ENCODE assay signal across 9 mouse cellular contexts in the genomic region with DNA sequence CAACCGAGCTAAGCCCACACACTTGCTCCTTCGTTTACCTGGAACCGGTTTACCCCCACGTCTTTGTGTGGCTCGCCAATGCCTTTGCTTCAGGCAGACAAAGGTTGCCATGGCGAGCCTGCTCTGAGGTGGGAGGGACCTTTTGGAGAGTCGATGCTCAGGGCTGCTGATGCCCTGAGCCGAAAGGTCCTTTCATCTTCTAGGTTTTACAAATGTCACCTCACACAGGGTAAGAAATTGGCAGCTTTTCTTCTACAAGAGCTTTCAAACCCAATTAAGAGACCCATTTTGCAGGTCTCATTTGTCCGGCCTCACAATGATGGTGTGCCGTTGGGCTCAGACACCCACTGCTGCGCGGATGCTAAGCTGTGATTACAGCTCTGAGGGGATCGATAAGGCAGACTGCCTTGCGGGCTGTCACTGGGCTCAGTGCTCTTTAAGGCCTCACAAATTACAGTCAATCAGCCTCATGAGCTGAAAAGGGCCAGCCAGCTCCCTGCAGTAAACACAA. TPM values are rescaled to one million over a fixed set of nuclear protein-coding genes. Genes with fewer than 3 reads are reported as not detected.
A peak's percentile ranks its signal among the peaks of the same experiment; 100 is the strongest.
DNase-seq lines count a peak whose midpoint lies in the region; ATAC-seq and TF ChIP-seq lines count a peak whose summit lies in the region.
"Had no signal": no experiment of that assay in that cellular context is flagged by ENCODE, and none has a peak within 500 bp of the region (broad histone marks: within the 10 kb centered on the region; RNA-seq: fewer than 3 reads in every experiment).

No protein-coding gene starts in this region.

- 20% methylated on average over 14 of the region's 14 CpGs for WGBS in intestine, embryonic 14.5 days
- WGBS in intestine, postnatal 0 days, result 48% methylated on average over 14 of the region's 14 CpGs
- WGBS in hindbrain, embryonic 13.5 days, result 3% methylated on average over 14 of the region's 14 CpGs
- 6% methylated on average over 14 of the region's 14 CpGs for WGBS in midbrain, embryonic 16.5 days

- no peak overlapping the region for H3K4me3 ChIP-seq in intestine, embryonic 14.5 days (ENCODE audit: low read depth, low read length)
- no peak overlapping the region for H3K4me3 ChIP-seq in intestine, postnatal 0 days (ENCODE audit: low read depth, low read length)
- H3K4me3 ChIP-seq in hindbrain, embryonic 13.5 days, result peak overlapping the region; percentile 29
- H3K4me3 ChIP-seq in midbrain, embryonic 16.5 days (ENCODE audit: low read depth, low read length), result 0 out of 2 replicates have a peak overlapping the region, but pooled peaks have one; percentile 4

- no peak overlapping the region for H3K4me2 ChIP-seq in intestine, embryonic 14.5 days (ENCODE audit: low read length)
- H3K4me2 ChIP-seq in intestine, postnatal 0 days (replicated peaks; ENCODE audit: low read depth), result no peak overlapping the region
- peak overlapping the region; percentile 50 for H3K4me2 ChIP-seq in hindbrain, embryonic 13.5 days
- H3K4me2 ChIP-seq in midbrain, embryonic 16.5 days (ENCODE audit: low read length), result peak overlapping the region; percentile 52

- no peaks in the 10 kb centered on the region; the same call in 1 of the 2 replicates for H3K36me3 ChIP-seq in intestine, embryonic 14.5 days (ENCODE audit: control insufficient read depth, insufficient read depth, low read length)
- H3K36me3 ChIP-seq in intestine, postnatal 0 days (ENCODE audit: control insufficient read depth, insufficient read depth), result no peaks in the 10 kb centered on the region; the same call in 1 of the 2 replicates
- H3K36me3 ChIP-seq in hindbrain, embryonic 13.5 days, result no peaks in the 10 kb centered on the region
- no peaks in the 10 kb centered on the region for H3K36me3 ChIP-seq in midbrain, embryonic 16.5 days (ENCODE audit: control insufficient read depth, insufficient read depth, low read length)

- H3K27me3 ChIP-seq in intestine, embryonic 14.5 days (replicated peaks; ENCODE audit: control insufficient read depth, insufficient read depth, low read length), result no peaks in the 10 kb centered on the region
- H3K27me3 ChIP-seq in intestine, postnatal 0 days (replicated peaks; ENCODE audit: control insufficient read depth, insufficient read depth, low read length), result no peaks in the 10 kb centered on the region
- peaks cover 2% of the 10 kb centered on the region; the same call in 1 of the 2 replicates for H3K27me3 ChIP-seq in hindbrain, embryonic 13.5 days
- H3K27me3 ChIP-seq in midbrain, embryonic 16.5 days (ENCODE audit: control insufficient read depth, insufficient read depth, low read depth, low read length), result no peaks in the 10 kb centered on the region
- H3K27me3 ChIP-seq: Patski had no signal

- H3K9me3 ChIP-seq in intestine, embryonic 14.5 days (ENCODE audit: control insufficient read depth, low read length), result no peaks in the 10 kb centered on the region
- no peaks in the 10 kb centered on the region for H3K9me3 ChIP-seq in intestine, postnatal 0 days (ENCODE audit: control insufficient read depth)
- no peaks in the 10 kb centered on the region for H3K9me3 ChIP-seq in hindbrain, embryonic 13.5 days
- H3K9me3 ChIP-seq in midbrain, embryonic 16.5 days (replicated peaks; ENCODE audit: control insufficient read depth, low read length, poor library complexity, severe bottlenecking), result no peaks in the 10 kb centered on the region

- no peak for ATAC-seq in intestine, embryonic 14.5 days (replicated peaks; ENCODE audit: low FRiP score, low TSS enrichment, low read depth)
- ATAC-seq in intestine, postnatal 0 days, result no peak
- ATAC-seq in activated CD4-positive, CD25-positive, alpha-beta regulatory T cell, adult 4 months, result peak; percentile 66
- peak; percentile 91 for ATAC-seq in hindbrain, embryonic 13.5 days (ENCODE audit: low FRiP score)
- peak; percentile 94 for ATAC-seq in midbrain, embryonic 16.5 days
- ATAC-seq: Patski had no signal

- peak overlapping the region; percentile 58 for H3K27ac ChIP-seq in intestine, embryonic 14.5 days (ENCODE audit: low read depth)
- no peak overlapping the region for H3K27ac ChIP-seq in intestine, postnatal 0 days (ENCODE audit: low read depth, low read length)
- peak overlapping the region; percentile 88 for H3K27ac ChIP-seq in hindbrain, embryonic 13.5 days
- H3K27ac ChIP-seq in midbrain, embryonic 16.5 days (ENCODE audit: low read length), result peak overlapping the region; percentile 78

- no peak overlapping the region for H3K9ac ChIP-seq in intestine, embryonic 14.5 days (ENCODE audit: low read length)
- H3K9ac ChIP-seq in intestine, postnatal 0 days (ENCODE audit: low read depth, low read length), result no peak overlapping the region
- peak overlapping the region; percentile 59 for H3K9ac ChIP-seq in hindbrain, embryonic 13.5 days
- peak overlapping the region; percentile 30; the same call in 1 of the 2 replicates for H3K9ac ChIP-seq in midbrain, embryonic 16.5 days (ENCODE audit: low read depth, low read length)

- peaks cover 45% of the 10 kb centered on the region for H3K4me1 ChIP-seq in intestine, embryonic 14.5 days (replicated peaks; ENCODE audit: control insufficient read depth, insufficient read depth, low read length)
- H3K4me1 ChIP-seq in intestine, postnatal 0 days (replicated peaks; ENCODE audit: control insufficient read depth, insufficient read depth, low read length), result peaks cover 2% of the 10 kb centered on the region; the same call in 1 of the 2 replicates
- peaks cover 12% of the 10 kb centered on the region for H3K4me1 ChIP-seq in hindbrain, embryonic 13.5 days (replicated peaks)
- H3K4me1 ChIP-seq in midbrain, embryonic 16.5 days (ENCODE audit: control insufficient read depth, insufficient read depth, low read length), result peaks cover 19% of the 10 kb centered on the region

- DNase-seq in intestine, embryonic 14.5 days (ENCODE audit: low spot score), result peak; percentile 58
- DNase-seq in cerebellum, adult 9-10 months, result no peak
- DNase-seq in kidney, adult 8-10 months, result no peak
- no peak for DNase-seq in ovary, postnatal 36 days (ENCODE audit: low spot score)

- no peak for TF ChIP-seq CTCF in intestine, postnatal 0 days (IDR thresholded peaks at IDR 0.05; ENCODE audit: low read depth)

RNA-seq across cellular contexts. Expression of a gene that starts 29.9 kb away (rescaled TPM):
- polyA plus RNA-seq in intestine, embryonic 14.5 days (2014; fragmentation: Nextera tagmentation; extraction: Ambion mirVana), result 34.8 and 37.3 TPM in 2 replicates
- 19.2 and 20.9 TPM in 2 replicates for polyA plus RNA-seq in intestine, postnatal 0 days (2015; fragmentation: Nextera tagmentation; extraction: Ambion mirVana)
- 1 to 10 TPM; 1.9 to 2.4 TPM for polyA plus RNA-seq in activated CD4-positive, CD25-positive, alpha-beta regulatory T cell, adult 4 months (2017; shearing (Covaris generic))
- polyA plus RNA-seq in hindbrain, embryonic 13.5 days (2015; fragmentation: Nextera tagmentation; extraction: Ambion mirVana), result 5.8 and 7.7 TPM in 2 replicates
- 18.4 and 21.7 TPM in 2 replicates for polyA plus RNA-seq in midbrain, embryonic 16.5 days (2015; fragmentation: Nextera tagmentation; extraction: Ambion mirVana)

RNA-seq across cellular contexts. Expression of a gene that starts 59.3 kb away (rescaled TPM):
- 61.7 and 63.7 TPM in 2 replicates for polyA plus RNA-seq in intestine, embryonic 14.5 days (2014; fragmentation: Nextera tagmentation; extraction: Ambion mirVana)
- 8.1 and 8.3 TPM in 2 replicates for polyA plus RNA-seq in intestine, postnatal 0 days (2015; fragmentation: Nextera tagmentation; extraction: Ambion mirVana)
- polyA plus RNA-seq in activated CD4-positive, CD25-positive, alpha-beta regulatory T cell, adult 4 months (2017; shearing (Covaris generic)), result 10 to 100 TPM; 23.8 to 32.5 TPM
- polyA plus RNA-seq in hindbrain, embryonic 13.5 days (2015; fragmentation: Nextera tagmentation; extraction: Ambion mirVana), result 15.4 and 15.5 TPM in 2 replicates
- polyA plus RNA-seq in midbrain, embryonic 16.5 days (2015; fragmentation: Nextera tagmentation; extraction: Ambion mirVana), result 7.1 and 8.7 TPM in 2 replicates

Comparison
In these comparisons a context has a peak if more than half of its experiments do, and no peak if none do; other contexts are left out.
1. ATAC-seq: peak in activated CD4-positive, CD25-positive, alpha-beta regulatory T cell, adult 4 months (single experiment), hindbrain, embryonic 13.5 days (single experiment) and midbrain, embryonic 16.5 days (single experiment); none in intestine, embryonic 14.5 days (single experiment) and intestine, postnatal 0 days (single experiment).
2. H3K4me2 ChIP-seq: peak in hindbrain, embryonic 13.5 days (single experiment) and midbrain, embryonic 16.5 days (single experiment); none in intestine, embryonic 14.5 days (single experiment) and intestine, postnatal 0 days (single experiment).
3. H3K4me3 ChIP-seq: peak in hindbrain, embryonic 13.5 days (single experiment) and midbrain, embryonic 16.5 days (single experiment); none in intestine, embryonic 14.5 days (single experiment) and intestine, postnatal 0 days (single experiment).
4. H3K9ac ChIP-seq: peak in hindbrain, embryonic 13.5 days (single experiment) and midbrain, embryonic 16.5 days (single experiment); none in intestine, embryonic 14.5 days (single experiment) and intestine, postnatal 0 days (single experiment).